Mouse (Mus musculus) splenic B cell, adult 2 months (primary cell): ENCODE data around the gene C530008M17Rik.

ENCODE experiments used
- DNase-seq: peaks from one replicate; pipeline ENCODE4 v3.0.0-alpha.2; 2011; ENCODE audit warnings: low read depth, low spot score
- H3K27me3 ChIP-seq: 2 replicates; pipeline ENCODE4 v1.6.1; 2012; ENCODE audit warnings: mild to moderate bottlenecking, low read length, moderate library complexity, mixed read lengths; ENCODE audit not compliant: control insufficient read depth, poor library complexity, insufficient read depth, severe bottlenecking
- H3K36me3 ChIP-seq: 2 replicates; pipeline ENCODE4 v1.6.1; 2012; ENCODE audit warnings: mild to moderate bottlenecking, low read length, moderate library complexity, mixed read lengths; ENCODE audit not compliant: control insufficient read depth, poor library complexity, insufficient read depth, severe bottlenecking

The C530008M17Rik gene

DNA sequence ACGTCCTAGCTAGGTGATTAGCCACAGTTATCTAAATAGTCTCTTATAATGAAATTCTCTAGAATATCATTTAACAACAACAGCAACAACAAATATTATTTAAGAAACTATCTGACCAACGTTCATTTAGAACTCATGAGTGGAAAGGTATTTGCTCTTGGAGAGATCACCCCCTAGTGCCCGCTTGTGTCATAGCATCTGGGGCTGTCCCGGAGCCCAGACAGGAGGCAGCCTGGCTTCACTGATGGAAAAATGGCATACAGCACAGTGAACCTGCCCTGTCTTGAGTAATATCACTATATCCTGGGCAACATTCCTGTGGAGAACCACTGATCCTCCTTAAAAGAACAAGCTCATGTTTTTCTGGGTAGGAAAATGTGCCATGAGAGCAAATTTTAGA lies 187.1 kb downstream of the C530008M17Rik start:
- H3K27me3 ChIP-seq: no peaks in the 10 kb centered on the region
- H3K36me3 ChIP-seq: no peaks in the 10 kb centered on the region
- peak; percentile 58 for DNase-seq

DNA sequence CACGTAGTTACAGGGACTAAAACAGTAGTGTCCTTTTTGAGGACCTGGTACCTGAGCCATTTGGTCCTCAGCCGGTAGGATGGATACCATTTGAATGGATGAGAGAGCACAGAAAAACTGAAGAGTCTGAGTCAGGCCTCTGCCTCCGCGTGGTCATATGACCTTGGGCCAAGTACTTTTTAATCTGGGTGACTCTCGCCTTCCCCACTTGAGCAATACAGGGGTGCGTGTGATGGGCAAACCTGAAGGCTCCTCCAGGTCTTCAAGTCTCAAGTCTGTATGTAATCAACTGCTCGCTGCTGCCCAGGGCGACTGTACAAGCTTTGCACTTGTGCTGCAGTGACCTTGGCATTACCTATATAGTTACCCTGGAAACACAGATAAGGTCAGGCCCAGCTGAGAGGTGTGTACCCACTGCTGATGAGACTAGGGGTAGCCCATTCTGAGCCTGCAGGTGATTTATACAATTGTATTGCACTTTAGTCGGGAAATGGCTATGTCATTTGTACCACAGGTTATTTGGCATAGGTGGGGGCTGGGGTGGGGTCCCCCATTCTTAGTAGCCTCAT lies 187.6 kb downstream of the C530008M17Rik start:
- Histone ChIP-seq H3K36me3 (no peaks in the 10 kb centered on the region), H3K27me3 (no peaks in the 10 kb centered on the region)
- no peak for DNase-seq

DNA sequence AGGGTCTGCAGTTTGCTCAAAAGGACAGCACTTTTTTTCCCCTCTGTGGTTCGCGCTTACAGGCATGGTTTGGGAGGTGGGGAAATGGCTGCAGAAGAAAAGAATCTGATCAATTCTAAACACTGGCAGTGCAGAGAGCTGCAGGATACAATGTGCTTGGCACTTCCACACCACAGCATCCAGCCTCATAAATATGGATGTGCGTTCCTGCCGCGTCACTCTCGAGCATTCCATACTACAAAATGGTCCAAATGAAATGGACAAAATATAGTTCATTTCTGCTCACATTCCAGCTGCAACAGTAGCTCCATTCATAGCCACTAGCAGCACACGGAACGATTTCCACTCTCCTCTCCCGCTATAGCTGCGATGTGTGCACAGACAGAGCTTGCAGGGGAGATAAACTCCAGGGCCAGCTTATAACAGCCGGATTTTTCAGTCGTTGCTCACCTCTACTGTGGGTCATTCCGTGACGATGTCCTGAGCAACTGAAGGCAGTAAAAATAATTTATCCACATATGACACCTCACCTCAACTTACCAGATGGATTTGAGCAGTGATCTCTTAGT lies 188.4 kb downstream of the C530008M17Rik start:
- no peaks in the 10 kb centered on the region for H3K36me3 ChIP-seq
- H3K27me3 ChIP-seq: no peaks in the 10 kb centered on the region
- no peak for DNase-seq

DNA sequence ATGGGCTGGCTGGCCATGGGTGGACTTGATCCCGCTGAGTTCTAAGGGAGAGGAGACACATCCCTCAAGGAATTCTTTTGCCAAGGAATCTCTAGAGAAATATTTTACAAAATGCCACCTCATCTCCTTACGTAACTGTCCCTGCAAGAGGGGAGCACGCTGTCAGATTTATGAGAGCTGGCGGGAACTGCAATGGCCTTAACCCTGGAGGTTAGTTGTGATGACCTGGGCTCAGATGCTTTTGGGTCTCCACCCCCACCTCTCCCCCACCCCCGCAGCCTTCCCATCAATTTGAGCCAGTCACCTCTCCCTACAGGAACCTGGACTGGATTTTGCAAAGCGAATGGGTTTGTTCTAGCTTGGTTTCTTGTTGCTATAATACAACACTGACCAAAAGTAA lies 190.8 kb downstream of the C530008M17Rik start:
- no peak for DNase-seq
- no peaks in the 10 kb centered on the region for H3K36me3 ChIP-seq
- no peaks in the 10 kb centered on the region for H3K27me3 ChIP-seq

DNA sequence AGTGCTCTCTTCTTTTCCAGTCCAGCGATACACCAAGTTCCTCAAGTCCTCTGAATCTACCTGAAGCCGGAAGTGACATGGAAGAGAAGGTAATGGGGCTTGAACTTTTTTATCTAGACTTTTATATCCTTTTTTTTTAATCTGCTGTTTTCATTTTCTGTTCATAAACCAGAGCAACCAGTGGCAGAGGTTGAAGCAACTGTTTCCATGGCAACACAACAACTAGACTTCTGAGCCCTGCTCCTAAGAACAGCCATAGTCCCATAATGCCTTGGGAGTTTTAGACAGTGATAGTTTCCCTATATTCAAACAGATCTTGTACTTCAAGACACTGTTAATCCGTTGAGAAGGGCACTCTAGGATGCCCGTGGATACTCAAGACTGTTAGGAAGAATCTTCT lies 195.0 kb downstream of the C530008M17Rik start:
- Histone ChIP-seq H3K36me3 (no peaks in the 10 kb centered on the region), H3K27me3 (no peaks in the 10 kb centered on the region)
- DNase-seq: peak; percentile 22

DNA sequence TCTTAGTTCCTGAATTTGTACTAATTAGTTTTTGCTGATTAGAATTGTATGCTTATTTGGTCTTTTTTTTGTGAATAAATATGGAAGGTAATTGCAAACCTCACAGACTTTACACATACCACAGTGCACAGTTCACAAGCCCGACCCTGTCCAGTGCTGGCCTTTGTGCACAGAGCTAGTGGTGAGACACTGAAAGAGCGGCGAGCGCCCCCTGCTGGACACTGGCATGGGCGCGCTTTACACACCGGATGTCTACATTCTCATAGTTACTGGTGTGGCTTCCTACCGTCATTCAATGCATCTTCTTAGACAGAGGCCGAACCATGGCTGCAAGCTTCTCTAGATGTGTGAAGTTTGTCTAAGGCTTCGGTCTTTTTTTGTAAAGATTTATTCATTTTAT lies 197.2 kb downstream of the C530008M17Rik start:
- Histone ChIP-seq H3K27me3 (no peaks in the 10 kb centered on the region), H3K36me3 (no peaks in the 10 kb centered on the region)
- DNase-seq: peak; percentile 75

DNA sequence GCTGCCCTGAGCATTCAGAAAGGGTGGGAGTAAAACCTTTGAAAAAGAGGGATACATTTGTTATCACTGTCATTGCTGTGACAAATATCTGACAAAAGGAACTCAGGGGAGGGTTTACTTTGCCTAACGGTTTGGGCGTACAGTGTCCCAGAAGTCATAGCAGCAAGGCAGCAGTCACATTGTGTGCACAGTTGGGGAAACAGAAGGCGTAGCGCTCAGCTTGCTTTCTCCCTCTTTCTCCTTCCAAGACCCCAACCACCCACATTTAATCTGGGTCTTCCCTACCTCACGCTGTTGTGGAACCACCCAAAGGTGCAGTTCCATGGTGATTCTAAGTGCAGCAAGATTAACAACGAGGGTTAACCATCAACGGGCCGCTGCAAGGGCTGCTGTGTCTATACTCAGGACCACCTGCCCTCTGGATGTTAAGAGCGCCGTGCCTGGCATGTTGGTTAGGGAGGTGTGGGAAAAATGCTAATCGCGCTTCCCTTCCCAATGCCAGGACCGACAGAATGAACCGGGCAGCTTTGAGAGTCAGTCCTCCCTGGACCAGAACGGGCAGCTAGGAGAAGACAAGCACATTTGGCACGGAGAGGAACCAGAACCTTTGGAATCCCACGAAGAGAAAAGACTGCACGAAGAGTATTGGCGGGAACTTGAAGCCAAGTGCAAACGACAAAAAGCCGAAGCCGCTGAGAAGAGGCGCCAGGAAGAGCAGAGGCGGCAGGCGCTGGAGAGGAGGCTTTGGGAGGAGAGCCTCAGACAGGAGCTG lies 199.7 kb downstream of the C530008M17Rik start:
- no peaks in the 10 kb centered on the region for H3K27me3 ChIP-seq
- no peak for DNase-seq
- no peaks in the 10 kb centered on the region for H3K36me3 ChIP-seq

DNA sequence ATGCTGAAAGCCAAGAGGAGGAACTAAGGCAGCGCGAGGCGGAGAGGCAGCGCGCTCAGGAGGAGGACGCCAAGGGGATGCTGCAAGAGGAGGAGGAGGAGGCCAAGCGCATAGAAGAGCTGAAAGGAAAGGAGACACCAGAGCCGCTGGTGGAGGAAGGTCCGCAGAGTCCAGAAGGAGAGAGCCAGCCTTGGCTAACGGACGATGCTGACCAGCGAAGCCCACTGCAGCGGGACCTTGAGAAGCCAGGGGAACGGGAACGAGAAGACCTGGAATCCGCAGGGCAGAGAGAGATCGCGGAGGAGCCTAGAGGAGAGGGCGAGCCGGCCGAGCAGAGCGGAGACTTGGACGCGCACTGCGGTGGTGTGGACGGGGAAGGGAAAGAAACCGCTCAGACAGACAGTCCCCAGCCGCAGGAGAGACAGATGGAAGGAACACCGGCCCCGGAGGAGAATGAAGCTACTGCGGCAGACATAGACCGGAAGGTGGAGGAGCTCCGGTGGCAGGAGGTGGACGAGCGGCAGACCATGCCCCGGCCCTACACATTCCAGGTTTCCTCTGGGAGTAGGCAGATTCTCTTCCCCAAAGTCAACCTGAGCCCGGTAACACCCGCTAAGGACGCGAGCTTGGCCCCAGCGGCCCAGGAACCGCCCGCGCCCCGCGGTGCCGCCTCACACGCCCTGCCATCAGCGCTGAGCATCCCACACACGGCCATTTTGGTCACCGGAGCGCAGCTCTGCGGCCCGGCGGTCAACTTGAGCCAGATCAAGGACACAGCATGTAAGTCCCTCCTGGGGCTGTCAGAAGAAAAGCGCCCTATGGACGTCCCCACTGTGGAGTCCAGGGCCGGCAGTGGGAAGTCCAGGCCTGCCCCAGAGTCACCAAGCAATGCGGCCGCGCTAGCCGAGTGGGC lies 201.0 kb downstream of the C530008M17Rik start:
- Histone ChIP-seq H3K27me3 (no peaks in the 10 kb centered on the region), H3K36me3 (no peaks in the 10 kb centered on the region)
- no peak for DNase-seq

DNA sequence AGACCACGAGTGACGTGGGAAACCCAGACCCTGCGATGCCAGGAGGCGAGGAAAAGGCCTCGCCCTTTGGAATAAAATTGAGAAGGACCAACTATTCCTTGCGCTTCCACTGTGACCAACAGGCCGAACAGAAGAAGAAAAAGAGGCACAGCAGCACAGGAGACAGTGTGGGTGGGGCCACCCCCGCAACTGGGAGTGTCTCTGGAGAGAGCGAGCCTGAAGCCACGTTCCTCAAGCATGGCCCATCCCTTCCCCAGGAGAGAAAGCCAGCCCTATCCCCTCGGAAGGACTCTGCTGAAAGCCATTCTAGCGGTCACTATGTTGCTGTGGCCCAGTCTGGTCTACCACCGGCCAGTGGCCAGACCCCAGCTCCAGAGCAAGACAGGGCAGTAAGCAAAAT lies 202.1 kb downstream of the C530008M17Rik start:
- DNase-seq: no peak
- Histone ChIP-seq H3K27me3 (no peaks in the 10 kb centered on the region), H3K36me3 (no peaks in the 10 kb centered on the region)

DNA sequence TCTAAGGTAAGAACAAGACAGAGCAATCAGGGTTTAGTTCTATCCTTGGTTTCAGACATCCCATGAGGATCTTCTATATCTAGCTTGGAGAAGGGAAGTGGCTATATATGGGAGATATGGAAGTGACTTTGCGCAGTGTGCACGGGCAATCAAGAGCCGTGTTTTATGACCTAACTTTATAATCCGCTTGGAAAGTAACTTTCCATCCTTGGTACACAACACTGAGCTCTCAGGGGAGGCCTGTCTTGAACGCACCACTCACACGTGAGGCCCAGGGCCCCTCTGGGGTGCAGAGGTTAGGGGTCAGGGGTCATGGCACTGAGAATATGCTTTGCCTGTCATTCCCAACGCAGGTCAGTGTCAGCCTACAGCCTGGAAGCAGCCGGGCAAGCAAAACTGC lies 210.5 kb downstream of the C530008M17Rik start:
- Histone ChIP-seq H3K36me3 (no peaks in the 10 kb centered on the region), H3K27me3 (no peaks in the 10 kb centered on the region)
- no peak for DNase-seq

DNA sequence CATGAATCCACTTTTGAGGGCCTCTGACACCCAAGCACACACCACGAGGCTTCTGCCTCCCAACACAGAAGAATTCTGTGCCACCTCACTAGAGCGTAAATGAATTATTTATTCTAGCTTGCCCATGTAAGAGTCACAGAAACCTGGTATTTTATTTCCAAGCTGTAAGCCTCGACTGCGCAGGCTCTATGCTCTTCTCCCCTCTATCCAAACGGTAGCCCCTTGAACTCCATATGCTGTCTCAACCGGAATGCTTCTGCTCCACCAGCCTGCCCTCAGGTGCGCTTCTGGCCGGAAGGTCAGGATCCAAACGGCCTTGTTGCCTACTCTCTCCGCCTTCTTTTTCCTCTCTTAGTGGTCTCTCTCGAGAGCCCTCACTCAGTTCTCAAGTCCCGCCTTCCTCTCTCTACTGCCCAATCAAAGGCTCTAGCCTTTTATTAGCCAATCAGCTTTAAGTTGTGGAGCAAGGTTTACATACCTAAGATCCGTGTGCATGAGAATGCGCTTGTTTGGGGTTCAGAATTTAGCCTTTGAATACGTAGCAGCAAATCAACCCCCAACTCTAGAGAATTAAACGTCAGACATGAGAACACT lies 212.5 kb downstream of the C530008M17Rik start:
- peak; percentile 63 for DNase-seq
- no peaks in the 10 kb centered on the region for H3K27me3 ChIP-seq
- H3K36me3 ChIP-seq: no peaks in the 10 kb centered on the region

DNA sequence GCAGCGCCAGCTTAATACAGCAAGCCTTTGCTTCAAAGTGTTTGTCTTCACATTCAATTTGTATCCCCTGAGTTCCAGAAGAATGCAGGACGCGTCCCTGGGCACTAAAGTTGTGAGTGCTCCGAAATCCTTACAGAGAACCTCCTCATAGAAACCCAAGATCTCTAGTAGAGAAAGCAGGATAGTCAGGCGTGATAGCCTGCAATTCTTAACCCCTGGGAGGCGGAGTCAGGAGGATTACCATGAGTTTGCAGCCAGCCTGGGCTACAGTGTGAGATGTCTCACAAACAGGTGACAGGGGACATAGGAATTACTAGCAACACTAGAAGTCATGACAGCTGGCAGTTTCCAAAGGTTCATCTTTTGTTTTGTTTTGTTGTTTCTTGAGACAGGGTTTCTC lies 213.2 kb downstream of the C530008M17Rik start:
- no peak for DNase-seq
- Histone ChIP-seq H3K36me3 (0 out of 2 replicates have a peak, but pooled peaks cover 1% of the 10 kb centered on the region), H3K27me3 (no peaks in the 10 kb centered on the region)

DNA sequence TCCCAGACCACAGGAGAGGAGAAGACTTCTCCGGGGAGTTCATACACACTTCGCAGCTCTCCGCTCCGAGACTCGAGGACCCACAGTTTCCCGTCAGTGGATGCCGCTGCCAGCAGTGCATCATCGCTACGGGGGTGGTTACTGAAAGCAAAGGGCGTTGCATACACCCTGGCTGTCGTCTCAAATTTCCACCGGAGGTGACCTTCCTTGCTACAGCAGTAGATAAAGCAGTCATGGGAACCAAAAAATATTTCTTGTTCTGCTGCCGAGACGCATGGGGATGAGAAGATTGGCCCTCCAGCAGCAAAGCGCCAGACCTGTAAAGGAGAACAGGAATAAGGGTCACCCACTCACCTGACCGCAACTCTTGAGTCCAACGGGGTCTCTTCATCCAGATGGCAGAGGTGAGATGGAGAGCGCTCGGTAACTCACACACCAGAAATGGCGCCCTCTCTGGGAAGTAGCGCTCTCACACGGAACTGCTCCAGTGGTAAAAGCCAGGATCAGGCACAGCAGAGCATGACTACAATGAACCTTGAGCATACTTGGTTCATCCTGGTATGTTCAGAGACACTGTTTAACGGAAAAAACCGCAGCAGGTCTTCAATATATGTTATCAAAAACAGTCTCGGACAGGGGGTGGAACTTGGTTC lies 219.9 kb downstream of the C530008M17Rik start:
- Histone ChIP-seq H3K36me3 (0 out of 2 replicates have a peak, but pooled peaks cover 10% of the 10 kb centered on the region), H3K27me3 (no peaks in the 10 kb centered on the region)
- no peak for DNase-seq

DNA sequence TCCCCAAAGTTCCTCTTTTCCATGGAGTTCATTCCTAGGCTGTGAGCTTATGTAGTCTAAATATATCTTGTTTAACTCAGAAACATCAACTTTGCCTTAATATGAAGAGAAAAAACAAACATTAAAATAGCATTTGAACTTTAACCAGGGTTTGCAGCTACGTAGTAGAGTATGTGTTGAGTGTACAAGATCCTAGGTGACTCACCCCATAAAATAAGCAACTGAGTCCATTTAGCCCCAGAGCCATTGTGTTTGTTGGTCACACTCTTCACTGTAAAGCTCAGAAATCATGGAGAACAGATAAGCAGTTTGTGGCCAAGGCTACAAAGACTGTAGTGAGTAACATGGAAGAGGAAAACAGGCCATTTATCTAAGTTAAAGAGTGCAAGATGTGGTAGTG lies 227.8 kb downstream of the C530008M17Rik start:
- no peaks in the 10 kb centered on the region for H3K27me3 ChIP-seq
- no peak for DNase-seq
- H3K36me3 ChIP-seq: peaks cover 10% of the 10 kb centered on the region; the same call in 1 of the 2 replicates
